Mouse (Mus musculus): ENCODE measurements around the gene Tex101. TPM values are rescaled to one million over a fixed set of nuclear protein-coding genes. Genes with fewer than 3 reads are reported as not detected.

The Tex101 gene
- total and polyA plus RNA-seq, 3 experiments: 0.16 TPM; not detected in 2

DNA sequence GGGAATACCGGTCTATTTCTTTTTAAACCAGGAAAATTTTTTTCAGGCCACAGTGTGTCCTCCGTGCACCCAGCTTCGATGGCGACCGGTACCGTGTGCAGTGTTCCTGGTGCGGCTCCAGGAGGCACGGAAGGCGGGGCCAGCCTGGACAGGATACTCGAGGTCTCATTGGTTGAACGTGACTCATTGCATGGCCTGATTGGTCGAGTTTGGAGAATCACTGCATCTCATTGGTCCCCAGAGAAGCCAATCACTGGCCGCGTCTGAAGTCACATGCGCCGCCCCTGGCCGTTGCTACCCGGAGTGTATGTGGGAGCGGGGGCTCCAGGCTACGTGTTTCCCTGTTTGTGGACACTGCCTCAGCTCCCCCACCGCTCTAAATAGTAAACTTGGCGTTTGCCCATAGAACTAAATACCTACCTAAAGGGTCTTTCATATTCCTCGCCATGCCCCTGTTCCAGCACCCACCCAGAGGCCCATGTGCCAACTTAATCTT, 4.5 kb downstream of the Tex101 start:
- DNase-seq (ENCODE audit: low spot score) (no peak), ATAC-seq (ENCODE audit: extremely low read depth, insufficient number of reproducible peaks, low FRiP score, poor library complexity, severe bottlenecking) (no peak)
- H3K4me3 ChIP-seq (ENCODE audit: low read depth, low read length): no peak overlapping the region
- no peaks in the 10 kb centered on the region for H3K9me3 ChIP-seq (replicated peaks)
- H3K4me1 ChIP-seq (ENCODE audit: insufficient read depth, low read depth, low read length): no peaks in the 10 kb centered on the region
- H3K27me3 ChIP-seq (ENCODE audit: insufficient read depth, low read length): peaks cover 19% of the 10 kb centered on the region; the same call in 1 of the 2 replicates
- TF ChIP-seq TAL1 (conservative IDR thresholded peaks at IDR 0.05; ENCODE audit: low read depth, low read length) (no peak), POLR2AphosphoS5 (IDR thresholded peaks at IDR 0.05; ENCODE audit: insufficient replicate concordance, low read depth, low read length) (no peak), GATA1 (IDR thresholded peaks at IDR 0.05; ENCODE audit: borderline replicate concordance, low read length) (no peak), CTCF (IDR thresholded peaks at IDR 0.05; ENCODE audit: low read depth, low read length) (no peak), GATA2 (IDR thresholded peaks at IDR 0.05; ENCODE audit: borderline replicate concordance, low read depth, low read length) (no peak)
- H3K36me3 ChIP-seq (replicated peaks): no peaks in the 10 kb centered on the region

DNA sequence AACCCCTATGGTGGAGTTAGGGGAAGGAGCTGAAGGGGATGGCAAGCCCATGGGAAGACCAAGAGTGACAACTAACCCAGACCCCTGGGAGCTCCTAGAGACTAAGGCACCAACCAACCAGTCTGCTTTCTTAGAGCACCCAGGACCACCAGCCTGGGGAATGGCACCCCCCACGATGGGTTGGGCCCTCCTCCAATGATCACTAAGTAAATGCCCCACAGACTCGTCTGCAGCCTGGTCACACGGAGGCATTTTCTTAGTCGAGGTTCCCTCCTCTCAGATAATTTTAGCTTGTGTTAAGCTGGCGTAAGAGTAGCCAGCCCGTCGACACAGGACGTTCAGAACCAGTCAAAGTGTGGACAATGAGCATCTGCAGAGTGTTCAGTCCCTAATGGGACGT, 11.5 kb downstream of the Tex101 start:
- Histone ChIP-seq H3K4me1 (ENCODE audit: insufficient read depth, low read depth, low read length) (peaks cover 20% of the 10 kb centered on the region), H3K4me3 (ENCODE audit: low read depth, low read length) (no peak overlapping the region), H3K27me3 (ENCODE audit: insufficient read depth, low read length) (peaks cover 20% of the 10 kb centered on the region), H3K9me3 (replicated peaks) (no peaks in the 10 kb centered on the region), H3K36me3 (replicated peaks) (no peaks in the 10 kb centered on the region)
- no peak for DNase-seq (ENCODE audit: low spot score)
- no peak for ATAC-seq (ENCODE audit: extremely low read depth, insufficient number of reproducible peaks, low FRiP score, poor library complexity, severe bottlenecking)
- no peak for TF ChIP-seq GATA2 (IDR thresholded peaks at IDR 0.05; ENCODE audit: borderline replicate concordance, low read depth, low read length)
- no peak for TF ChIP-seq CTCF (IDR thresholded peaks at IDR 0.05; ENCODE audit: low read depth, low read length)
- no peak for TF ChIP-seq TAL1 (conservative IDR thresholded peaks at IDR 0.05; ENCODE audit: low read depth, low read length)
- no peak for TF ChIP-seq POLR2AphosphoS5 (IDR thresholded peaks at IDR 0.05; ENCODE audit: insufficient replicate concordance, low read depth, low read length)
- TF ChIP-seq GATA1 (IDR thresholded peaks at IDR 0.05; ENCODE audit: borderline replicate concordance, low read length): no peak

DNA sequence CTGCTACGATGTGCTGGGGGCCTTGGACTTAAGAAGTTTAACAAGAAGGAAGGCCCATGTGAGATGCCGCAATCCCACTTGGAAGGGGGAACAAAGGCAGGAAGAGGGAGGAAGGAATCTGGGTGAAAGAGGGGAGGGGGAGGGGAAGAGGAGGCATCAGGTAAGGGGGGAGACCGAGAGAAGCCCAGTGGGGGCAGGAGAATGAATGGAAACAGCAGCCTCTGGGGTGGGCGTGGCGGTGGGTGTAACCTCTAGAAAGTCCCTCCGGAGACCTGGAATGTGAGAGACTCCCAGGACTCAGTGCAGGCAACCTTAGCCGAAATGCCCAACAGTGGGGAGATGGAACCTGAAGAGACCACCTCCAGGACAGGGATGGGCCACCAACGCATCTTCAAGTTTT, 12.2 kb downstream of the Tex101 start:
- Histone ChIP-seq H3K4me3 (ENCODE audit: low read depth, low read length) (no peak overlapping the region), H3K9me3 (replicated peaks) (no peaks in the 10 kb centered on the region), H3K36me3 (replicated peaks) (no peaks in the 10 kb centered on the region), H3K27me3 (ENCODE audit: insufficient read depth, low read length) (peaks cover 17% of the 10 kb centered on the region), H3K4me1 (ENCODE audit: insufficient read depth, low read depth, low read length) (peaks cover 20% of the 10 kb centered on the region)
- DNase-seq (ENCODE audit: low spot score): no peak
- ATAC-seq (ENCODE audit: extremely low read depth, insufficient number of reproducible peaks, low FRiP score, poor library complexity, severe bottlenecking): no peak
- TF ChIP-seq POLR2AphosphoS5 (IDR thresholded peaks at IDR 0.05; ENCODE audit: insufficient replicate concordance, low read depth, low read length) (no peak), GATA2 (IDR thresholded peaks at IDR 0.05; ENCODE audit: borderline replicate concordance, low read depth, low read length) (no peak), GATA1 (IDR thresholded peaks at IDR 0.05; ENCODE audit: borderline replicate concordance, low read length) (no peak), TAL1 (conservative IDR thresholded peaks at IDR 0.05; ENCODE audit: low read depth, low read length) (no peak), CTCF (IDR thresholded peaks at IDR 0.05; ENCODE audit: low read depth, low read length) (no peak)

DNA sequence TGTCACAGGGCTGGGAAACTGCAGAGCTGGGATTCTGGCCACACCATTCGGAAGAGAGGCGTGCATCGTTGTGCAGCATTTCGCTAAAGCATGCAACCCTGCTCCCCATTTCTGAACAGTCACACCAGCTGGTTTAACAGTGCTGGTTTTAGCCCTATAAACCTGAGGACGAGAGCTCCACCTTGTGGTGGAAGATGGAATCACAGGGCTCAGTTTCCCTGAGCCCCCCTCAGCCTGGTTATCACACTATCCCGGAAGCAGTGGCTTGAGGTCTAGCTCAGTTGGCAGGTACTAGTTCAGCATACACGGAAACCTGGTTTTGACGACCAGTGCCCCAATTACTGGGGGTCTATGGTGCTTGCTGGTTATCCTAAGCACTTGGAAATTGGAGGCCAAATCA, 13.9 kb downstream of the Tex101 start:
- DNase-seq (ENCODE audit: low spot score) (peak; percentile 61), ATAC-seq (ENCODE audit: extremely low read depth, insufficient number of reproducible peaks, low FRiP score, poor library complexity, severe bottlenecking) (peak; percentile 58; the same call in 1 of the 2 replicates)
- H3K27me3 ChIP-seq (ENCODE audit: insufficient read depth, low read length): peaks cover 7% of the 10 kb centered on the region

DNA sequence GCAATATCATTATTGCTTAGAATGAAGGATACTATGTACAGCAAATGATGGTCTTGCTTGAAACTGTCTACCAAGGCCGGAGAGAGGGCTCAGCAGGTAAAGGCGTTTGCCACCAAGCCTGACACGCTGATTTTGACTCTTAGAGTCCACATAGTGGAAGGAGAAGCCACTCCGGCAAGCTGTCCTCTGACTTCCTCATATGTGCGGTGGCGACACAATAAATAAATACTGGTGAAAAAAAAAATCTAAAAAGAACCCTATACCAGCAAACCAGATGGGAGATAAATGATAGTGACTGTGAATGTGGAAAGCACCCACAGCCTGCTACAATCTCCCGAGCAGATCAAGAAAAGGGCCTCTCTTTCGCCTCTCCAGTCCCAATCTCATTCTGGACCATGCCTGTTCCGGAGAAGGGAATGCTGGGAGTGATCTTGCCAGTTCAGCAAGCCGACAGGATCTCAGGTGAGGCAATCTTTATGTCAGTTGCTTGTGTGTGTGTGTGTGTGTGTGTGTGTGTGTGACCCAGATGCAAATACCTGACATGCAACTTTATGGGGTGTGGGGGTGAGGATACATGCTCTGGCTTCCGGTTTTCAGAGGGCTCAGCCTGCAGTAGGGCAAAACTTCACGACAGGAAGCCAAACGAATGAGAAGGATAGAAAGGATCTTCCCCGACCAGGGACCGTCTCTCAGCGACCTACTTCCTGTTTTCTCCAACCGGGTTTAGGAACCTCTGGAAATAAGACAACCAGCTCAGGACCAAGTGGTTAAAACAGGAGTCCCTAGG, 15.2 kb downstream of the Tex101 start:
- H3K27me3 ChIP-seq (ENCODE audit: insufficient read depth, low read length): peaks cover 5% of the 10 kb centered on the region
- H3K36me3 ChIP-seq (replicated peaks): no peaks in the 10 kb centered on the region
- peak overlapping the region; percentile 26; the same call in 1 of the 2 replicates for H3K4me3 ChIP-seq (ENCODE audit: low read depth, low read length)
- TF ChIP-seq GATA2 (IDR thresholded peaks at IDR 0.05; ENCODE audit: borderline replicate concordance, low read depth, low read length) (no peak), POLR2AphosphoS5 (IDR thresholded peaks at IDR 0.05; ENCODE audit: insufficient replicate concordance, low read depth, low read length) (no peak), CTCF (IDR thresholded peaks at IDR 0.05; ENCODE audit: low read depth, low read length) (no peak), TAL1 (conservative IDR thresholded peaks at IDR 0.05; ENCODE audit: low read depth, low read length) (no peak), GATA1 (IDR thresholded peaks at IDR 0.05; ENCODE audit: borderline replicate concordance, low read length) (no peak)
- ATAC-seq (ENCODE audit: extremely low read depth, insufficient number of reproducible peaks, low FRiP score, poor library complexity, severe bottlenecking) (no peak; the same call in 1 of the 2 replicates), DNase-seq (ENCODE audit: low spot score) (peak; percentile 52)
- H3K4me1 ChIP-seq (ENCODE audit: insufficient read depth, low read depth, low read length): peaks cover 20% of the 10 kb centered on the region
- 0 out of 2 replicates have a peak, but pooled peaks cover 1% of the 10 kb centered on the region for H3K9me3 ChIP-seq (replicated peaks)

More for the DNA sequence above, 13.9 kb downstream of the Tex101 start:
- 0 out of 2 replicates have a peak, but pooled peaks cover 1% of the 10 kb centered on the region for H3K9me3 ChIP-seq (replicated peaks)
- peaks cover 20% of the 10 kb centered on the region for H3K4me1 ChIP-seq (ENCODE audit: insufficient read depth, low read depth, low read length)
- H3K36me3 ChIP-seq (replicated peaks): no peaks in the 10 kb centered on the region
- no peak overlapping the region for H3K4me3 ChIP-seq (ENCODE audit: low read depth, low read length)
- no peak for TF ChIP-seq GATA2 (IDR thresholded peaks at IDR 0.05; ENCODE audit: borderline replicate concordance, low read depth, low read length)
- no peak for TF ChIP-seq TAL1 (conservative IDR thresholded peaks at IDR 0.05; ENCODE audit: low read depth, low read length)
- no peak for TF ChIP-seq POLR2AphosphoS5 (IDR thresholded peaks at IDR 0.05; ENCODE audit: insufficient replicate concordance, low read depth, low read length)
- TF ChIP-seq CTCF (IDR thresholded peaks at IDR 0.05; ENCODE audit: low read depth, low read length): peak; percentile 98
- no peak for TF ChIP-seq GATA1 (IDR thresholded peaks at IDR 0.05; ENCODE audit: borderline replicate concordance, low read length)

DNA sequence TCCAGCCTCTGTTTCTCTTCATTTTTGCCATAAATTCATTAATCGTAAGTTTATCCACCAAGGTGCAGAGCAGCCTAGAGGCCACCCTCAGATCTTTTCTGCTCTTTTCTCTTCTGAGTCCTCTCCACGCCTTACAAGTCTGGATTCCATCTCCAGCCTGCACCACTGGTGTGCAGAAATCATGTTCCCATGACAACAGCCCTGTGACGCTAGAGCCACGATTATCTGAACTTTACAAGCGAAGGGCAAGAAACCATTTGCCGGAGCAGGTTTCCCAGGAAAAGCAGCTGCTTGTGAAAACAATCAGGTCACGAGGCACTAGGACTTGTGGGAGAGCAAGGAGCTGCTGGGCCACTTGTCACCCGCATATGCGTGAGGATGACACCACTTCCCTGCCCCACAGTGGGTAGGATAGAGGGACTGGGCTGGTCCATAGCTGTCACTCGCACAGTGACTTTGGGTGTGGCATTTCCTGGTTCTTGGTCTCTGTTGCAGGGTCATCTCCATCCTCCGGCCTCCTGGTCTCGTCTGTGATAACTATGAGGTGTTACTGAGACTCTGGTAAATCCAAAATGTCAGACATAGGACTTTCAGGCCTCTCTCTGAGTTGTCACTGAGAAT, 16.6 kb downstream of the Tex101 start:
- Histone ChIP-seq H3K36me3 (replicated peaks) (no peaks in the 10 kb centered on the region), H3K9me3 (replicated peaks) (0 out of 2 replicates have a peak, but pooled peaks cover 1% of the 10 kb centered on the region), H3K27me3 (ENCODE audit: insufficient read depth, low read length) (no peaks in the 10 kb centered on the region), H3K4me3 (ENCODE audit: low read depth, low read length) (no peak overlapping the region), H3K4me1 (ENCODE audit: insufficient read depth, low read depth, low read length) (peaks cover 20% of the 10 kb centered on the region)
- TF ChIP-seq POLR2AphosphoS5 (IDR thresholded peaks at IDR 0.05; ENCODE audit: insufficient replicate concordance, low read depth, low read length) (no peak), GATA2 (IDR thresholded peaks at IDR 0.05; ENCODE audit: borderline replicate concordance, low read depth, low read length) (no peak), GATA1 (IDR thresholded peaks at IDR 0.05; ENCODE audit: borderline replicate concordance, low read length) (no peak), CTCF (IDR thresholded peaks at IDR 0.05; ENCODE audit: low read depth, low read length) (no peak), TAL1 (conservative IDR thresholded peaks at IDR 0.05; ENCODE audit: low read depth, low read length) (no peak)
- ATAC-seq (ENCODE audit: extremely low read depth, insufficient number of reproducible peaks, low FRiP score, poor library complexity, severe bottlenecking): no peak
- no peak for DNase-seq (ENCODE audit: low spot score)
